Mouse (Mus musculus) adipocyte (in vitro differentiated cells): Measurements from ENCODE around the gene Proca1.
A peak's percentile ranks its signal among the peaks of the same experiment; 100 is the strongest.

Experiments
- DNase-seq: peaks from one replicate; pipeline ENCODE4 v3.0.0-alpha.2; 2016; ENCODE audit warnings: low spot score

Proca1 gene

GRCm38 (mm10) chr11:78166161-78166560 lies 27.0 kb upstream of the Proca1 start:
- DNase-seq, result no peak

GRCm38 (mm10) chr11:78166640-78167039 lies 26.6 kb upstream of the Proca1 start:
- no peak for DNase-seq

- DNase-seq, result no peak
Observed at GRCm38 (mm10) chr11:78167257-78167959, 25.8 kb upstream of the Proca1 start.

GRCm38 (mm10) chr11:78168541-78169468 lies 24.4 kb upstream of the Proca1 start:
- DNase-seq, result no peak

GRCm38 (mm10) chr11:78170306-78170705 lies 22.9 kb upstream of the Proca1 start:
- no peak for DNase-seq

GRCm38 (mm10) chr11:78171328-78171727 lies 21.9 kb upstream of the Proca1 start:
- no peak for DNase-seq

- DNase-seq, result no peak
Observed at GRCm38 (mm10) chr11:78172034-78172747, 21.0 kb upstream of the Proca1 start.

- no peak for DNase-seq
Observed at GRCm38 (mm10) chr11:78172748-78173383, 20.3 kb upstream of the Proca1 start.

- no peak for DNase-seq
Observed at GRCm38 (mm10) chr11:78174506-78174905, 18.7 kb upstream of the Proca1 start.

GRCm38 (mm10) chr11:78175771-78176401 lies 17.3 kb upstream of the Proca1 start:
- DNase-seq, result no peak

GRCm38 (mm10) chr11:78176402-78176862 lies 16.8 kb upstream of the Proca1 start, which contains the start of the genes Nek8 and Tlcd1:
TSS of gene Nek8 (minus strand) at chr11:78176675.
TSS of gene Tlcd1 (plus strand) at chr11:78176711.
- DNase-seq, result peak; percentile 93

- no peak for DNase-seq
Observed at GRCm38 (mm10) chr11:78176905-78177331, 16.3 kb upstream of the Proca1 start.

- DNase-seq, result peak; percentile 88
Observed at GRCm38 (mm10) chr11:78177437-78177836, 15.8 kb upstream of the Proca1 start.

- peak; percentile 98 for DNase-seq
Observed at GRCm38 (mm10) chr11:78177903-78178858, 15.0 kb upstream of the Proca1 start.

- peak; percentile 83 for DNase-seq
Observed at GRCm38 (mm10) chr11:78178859-78179437, 14.2 kb upstream of the Proca1 start.

GRCm38 (mm10) chr11:78179438-78179999 lies 13.7 kb upstream of the Proca1 start:
- no peak for DNase-seq

- DNase-seq, result no peak
Observed at GRCm38 (mm10) chr11:78180081-78180761, 13.0 kb upstream of the Proca1 start.

- DNase-seq, result no peak
Observed at GRCm38 (mm10) chr11:78181830-78182357, 11.3 kb upstream of the Proca1 start.
